Mouse (Mus musculus) kidney, postnatal 0 days (tissue): ENCODE measurements at regions not wholly inside any gene's neighbourhood (a gene's known extent, or its start where the extent isn't known, plus 50 kb on each side); places are given as distances from the start of the nearest gene placed in this dataset.

Experiments
- ATAC-seq: fragments of 200-750 bp; cut with Nextera tagmentation; replicated peaks from 2 replicates; pipeline ENCODE4 v1.8.0; 2017; ENCODE audit warnings: low read depth, moderate number of reproducible peaks, moderate TSS enrichment, moderate library complexity; ENCODE audit not compliant: low FRiP score
- DNase-seq: peaks from one replicate; pipeline ENCODE4 v3.0.0-alpha.2; 2016; ENCODE audit warnings: low spot score
- H3K27ac ChIP-seq: fragments of 300-500 bp; sonication (generic); 2 replicates; pipeline ENCODE4 v1.5.1; 2014; ENCODE audit warnings: mild to moderate bottlenecking
- H3K27me3 ChIP-seq: fragments of 300-500 bp; sonication (generic); 2 replicates; pipeline ENCODE4 v1.6.1; 2014; ENCODE audit warnings: low read length, mixed read lengths; ENCODE audit not compliant: insufficient read depth
- H3K36me3 ChIP-seq: fragments of 300-500 bp; sonication (generic); 2 replicates; pipeline ENCODE4 v1.6.1; 2014; ENCODE audit warnings: low read length, mixed read lengths; ENCODE audit not compliant: insufficient read depth
- H3K4me1 ChIP-seq: fragments of 300-500 bp; sonication (generic); replicated peaks from 2 replicates; pipeline ENCODE4 v1.6.1; 2014; ENCODE audit warnings: antibody characterized with exemption, low read length, mixed read lengths; ENCODE audit not compliant: insufficient read depth
- H3K4me2 ChIP-seq: fragments of 300-500 bp; sonication (generic); 2 replicates; pipeline ENCODE4 v1.6.1; 2014; ENCODE audit warnings: mild to moderate bottlenecking, low read length, moderate library complexity, mixed read lengths
- H3K4me3 ChIP-seq: fragments of 300-500 bp; sonication (generic); replicated peaks from 2 replicates; pipeline ENCODE4 v1.5.1; 2014; ENCODE audit warnings: low read depth, low read length
- H3K9ac ChIP-seq: fragments of 300-500 bp; sonication (generic); 2 replicates; pipeline ENCODE4 v1.6.1; 2014; ENCODE audit warnings: low read depth, low read length
- H3K9me3 ChIP-seq: fragments of 300-500 bp; sonication (generic); replicated peaks from 2 replicates; pipeline ENCODE4 v1.6.1; 2016; ENCODE audit warnings: low read length, inconsistent platforms, mixed read lengths
- CTCF ChIP-seq: IDR thresholded peaks from 2 replicates; pipeline ENCODE4 v1.5.1; 2016; ENCODE audit warnings: antibody characterized with exemption, low read depth, mild to moderate bottlenecking, moderate library complexity
- WGBS: fragments of 180-500 bp; shearing (Covaris S2); extraction: QIAGEN DNeasy Blood & Tissue Kit; methylation state at CpG from one replicate; pipeline ENCODE4 v1.1.7; 2014; 5-methylcytosine and 5-hydroxymethylcytosine counted together

DNA sequence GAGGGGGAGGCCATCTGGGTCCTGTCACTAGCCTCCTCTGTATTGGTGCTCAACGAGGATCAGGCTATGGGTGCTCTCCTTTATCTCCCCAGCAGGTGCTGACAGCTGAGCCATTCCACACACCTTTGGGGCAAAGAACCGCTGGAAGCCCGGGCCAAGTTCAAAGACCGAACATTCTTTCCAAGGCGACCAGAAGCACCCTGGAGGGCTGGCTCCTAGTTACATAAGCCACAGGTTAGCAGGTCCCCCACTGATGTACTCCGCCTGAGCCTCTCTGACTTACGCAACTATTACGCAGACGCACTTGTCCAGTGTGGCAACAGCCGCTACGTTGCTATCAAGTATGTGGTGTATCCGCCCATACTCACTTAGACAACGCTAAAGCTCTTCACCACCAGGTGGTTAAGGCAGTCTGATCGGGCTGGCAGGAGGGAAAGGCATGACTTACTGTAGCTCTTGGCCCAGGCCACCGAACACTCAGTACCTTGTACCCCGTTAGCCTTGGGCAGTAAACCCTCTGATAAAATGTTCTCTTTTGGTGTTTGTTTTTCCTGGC lies 69.2 kb downstream of the Gm33543 start:
- Histone ChIP-seq H3K9ac (no peak overlapping the region), H3K9me3 (no peaks in the 10 kb centered on the region), H3K4me1 (no peaks in the 10 kb centered on the region), H3K27me3 (no peaks in the 10 kb centered on the region), H3K4me3 (no peak overlapping the region), H3K36me3 (no peaks in the 10 kb centered on the region), H3K27ac (no peak overlapping the region), H3K4me2 (no peak overlapping the region)
- ATAC-seq (no peak), DNase-seq (no peak)
- 73% methylated on average over 16 of the region's 16 CpGs for WGBS
- no peak; the same call in 1 of the 2 replicates for TF ChIP-seq CTCF

DNA sequence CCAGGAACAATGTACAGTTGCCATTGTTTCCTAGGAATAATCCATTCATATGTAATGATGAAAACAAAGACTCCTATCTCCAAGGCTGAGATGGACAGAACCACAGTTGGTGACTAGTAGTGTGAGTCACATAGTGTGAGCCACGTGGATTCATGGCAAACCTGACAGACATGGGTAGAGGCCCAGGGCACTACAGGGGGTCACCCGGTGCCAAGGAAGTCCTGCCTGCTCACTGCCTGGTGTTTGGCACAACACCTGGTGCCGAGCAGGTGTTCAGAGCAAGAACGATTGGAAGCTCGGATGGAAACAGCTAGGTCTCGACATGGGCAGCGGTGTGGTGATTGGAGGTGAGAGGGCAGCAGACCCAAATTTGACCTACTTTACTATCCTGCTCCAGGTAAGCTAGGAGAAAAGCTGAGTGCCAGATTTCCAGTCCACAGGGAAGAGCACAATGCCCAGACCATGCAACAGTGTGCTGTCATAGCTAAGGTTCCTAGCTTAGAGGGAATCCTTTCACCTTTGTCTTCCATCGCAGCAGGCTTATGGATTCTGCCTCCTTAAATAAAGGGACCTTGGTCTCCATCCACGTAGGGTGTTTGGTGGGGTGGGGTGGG lies 69.8 kb downstream of the Gm33543 start:
- no peak overlapping the region for H3K4me3 ChIP-seq
- DNase-seq: no peak
- no peak for TF ChIP-seq CTCF
- WGBS: 92% methylated on average over 9 of the region's 9 CpGs
- no peaks in the 10 kb centered on the region for H3K4me1 ChIP-seq
- no peaks in the 10 kb centered on the region for H3K36me3 ChIP-seq
- no peak overlapping the region for H3K9ac ChIP-seq
- H3K9me3 ChIP-seq: no peaks in the 10 kb centered on the region
- no peaks in the 10 kb centered on the region for H3K27me3 ChIP-seq
- no peak overlapping the region for H3K4me2 ChIP-seq
- H3K27ac ChIP-seq: no peak overlapping the region
- ATAC-seq: no peak

DNA sequence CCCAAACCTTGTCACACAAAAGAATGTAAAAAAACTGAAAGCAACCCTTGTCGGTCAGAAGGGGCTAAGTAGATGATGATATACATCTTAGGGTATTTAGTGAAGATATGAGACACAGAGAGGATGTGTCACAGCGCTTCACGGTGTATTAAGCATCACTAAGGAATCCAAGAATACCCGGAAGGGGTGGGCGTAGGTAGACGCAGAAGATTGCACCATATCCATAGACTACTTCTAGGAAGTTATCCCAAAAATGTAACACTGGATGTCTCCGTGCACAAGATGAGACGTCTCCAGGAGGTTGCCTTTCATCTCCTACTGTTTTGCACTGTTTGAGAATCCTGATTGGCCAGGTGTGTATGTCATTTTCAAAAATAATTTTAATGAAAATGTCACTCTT lies 73.8 kb downstream of the Gm33543 start:
- Histone ChIP-seq H3K36me3 (no peaks in the 10 kb centered on the region), H3K9ac (no peak overlapping the region), H3K4me3 (no peak overlapping the region), H3K4me2 (no peak overlapping the region), H3K9me3 (no peaks in the 10 kb centered on the region), H3K4me1 (no peaks in the 10 kb centered on the region), H3K27me3 (no peaks in the 10 kb centered on the region), H3K27ac (no peak overlapping the region)
- 83% methylated on average over 8 of the region's 8 CpGs for WGBS
- DNase-seq (no peak), ATAC-seq (no peak)
- TF ChIP-seq CTCF: no peak

DNA sequence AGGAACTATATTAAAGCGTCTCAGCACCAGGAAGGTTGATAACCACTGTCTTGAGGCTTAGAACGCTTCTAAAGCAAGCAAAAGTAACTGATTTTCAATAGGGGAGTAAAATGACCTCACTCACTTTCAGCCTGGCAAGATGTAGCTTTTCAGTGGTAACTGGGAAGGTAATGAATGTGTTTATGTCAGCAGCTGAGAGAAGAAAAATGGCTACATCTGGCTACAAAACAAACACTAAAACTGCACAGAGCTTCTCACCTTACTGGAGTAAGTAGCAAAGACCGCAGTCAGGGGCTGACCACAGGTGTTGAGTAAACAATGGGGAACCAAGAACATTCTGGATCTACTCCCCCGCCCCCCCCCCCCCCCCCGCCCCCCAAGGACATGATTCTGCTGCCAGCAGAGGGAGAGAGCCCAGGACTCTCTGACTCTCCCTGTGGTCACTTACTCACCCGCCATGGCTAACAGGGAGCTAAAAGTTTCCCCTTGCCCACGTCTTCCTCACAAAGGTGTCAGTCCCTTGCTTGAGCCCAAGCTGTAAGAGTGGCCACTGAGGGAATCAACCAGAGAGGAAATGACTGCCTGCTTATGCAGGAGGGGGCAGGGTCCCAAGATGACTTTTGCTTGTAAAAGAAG lies 75.1 kb downstream of the Gm33543 start:
- H3K4me3 ChIP-seq: no peak overlapping the region
- no peak for TF ChIP-seq CTCF
- H3K4me2 ChIP-seq: no peak overlapping the region
- ATAC-seq: no peak
- 24% methylated on average over 7 of the region's 7 CpGs for WGBS
- no peaks in the 10 kb centered on the region for H3K4me1 ChIP-seq
- no peak overlapping the region for H3K9ac ChIP-seq
- DNase-seq: peak; percentile 51
- no peaks in the 10 kb centered on the region for H3K27me3 ChIP-seq
- H3K36me3 ChIP-seq: no peaks in the 10 kb centered on the region
- no peaks in the 10 kb centered on the region for H3K9me3 ChIP-seq
- no peak overlapping the region for H3K27ac ChIP-seq

DNA sequence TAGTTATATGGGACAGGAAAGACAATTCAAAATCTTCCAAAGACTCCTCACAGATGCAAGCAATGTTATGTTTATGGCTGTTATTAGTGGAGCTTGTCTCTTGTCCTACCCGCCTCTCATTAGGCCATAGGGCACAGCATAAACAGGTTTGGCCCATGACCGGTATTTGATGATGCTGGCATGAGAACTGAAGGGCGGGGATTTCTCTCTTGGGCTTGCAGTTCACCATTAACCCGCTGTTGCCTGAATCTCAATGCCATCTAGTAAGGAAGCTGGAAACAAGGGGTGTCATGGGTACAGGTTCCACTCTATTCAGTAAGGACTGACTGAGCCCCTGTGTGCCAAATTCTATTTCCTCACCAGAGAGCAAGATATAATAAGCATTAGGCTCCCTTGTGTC lies 78.6 kb downstream of the Gm33543 start:
- Histone ChIP-seq H3K27ac (0 out of 2 replicates have a peak overlapping the region, but pooled peaks have one; percentile 6), H3K4me3 (no peak overlapping the region), H3K27me3 (no peaks in the 10 kb centered on the region), H3K9me3 (no peaks in the 10 kb centered on the region), H3K9ac (no peak overlapping the region), H3K4me2 (no peak overlapping the region), H3K4me1 (no peaks in the 10 kb centered on the region), H3K36me3 (no peaks in the 10 kb centered on the region)
- DNase-seq (no peak), ATAC-seq (no peak)
- no peak for TF ChIP-seq CTCF
- WGBS: 57% methylated on average over 4 of the region's 4 CpGs

DNA sequence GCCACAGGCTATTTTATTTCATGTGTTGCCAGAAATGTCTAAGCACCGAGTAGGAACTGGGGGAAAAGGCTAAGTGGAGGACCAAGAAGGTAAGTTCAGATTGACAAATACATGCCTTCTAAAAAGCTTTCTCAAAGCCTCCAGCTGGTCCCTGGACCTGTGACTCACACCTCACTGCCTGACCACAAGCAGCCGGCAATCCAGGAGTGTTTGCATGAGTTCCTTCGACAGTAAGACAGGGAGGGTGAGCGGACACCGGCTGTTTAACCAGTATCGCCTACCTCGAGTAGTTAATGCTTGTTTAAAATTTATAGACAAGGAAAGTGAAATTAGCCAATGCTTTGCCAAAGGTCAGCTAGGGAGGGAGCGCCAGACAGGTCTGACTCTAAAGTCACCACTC lies 80.1 kb downstream of the Gm33543 start:
- no peaks in the 10 kb centered on the region for H3K4me1 ChIP-seq
- TF ChIP-seq CTCF: no peak
- H3K9me3 ChIP-seq: no peaks in the 10 kb centered on the region
- DNase-seq (peak; percentile 57), ATAC-seq (peak; percentile 73; the same call in 1 of the 2 replicates)
- no peak overlapping the region for H3K4me2 ChIP-seq
- H3K9ac ChIP-seq: no peak overlapping the region
- no peak overlapping the region for H3K4me3 ChIP-seq
- H3K27ac ChIP-seq: peak overlapping the region; percentile 47; the same call in 1 of the 2 replicates
- no peaks in the 10 kb centered on the region for H3K27me3 ChIP-seq
- WGBS: 15% methylated on average over 8 of the region's 8 CpGs
- H3K36me3 ChIP-seq: no peaks in the 10 kb centered on the region
